Mouse (Mus musculus): Measurements from ENCODE around the gene Ctso. TPM values are rescaled to one million over a fixed set of nuclear protein-coding genes. Genes with fewer than 3 reads are reported as not detected.

Gene Ctso
- 12.2 and 15.7 TPM in 2 replicates for polyA plus RNA-seq (2012; rRNA removed)

GRCm38 (mm10) chr3:81932141-81933101 lies at the start of gene Ctso:
TSS of gene Ctso (plus strand) at chr3:81932601.

GRCm38 (mm10) chr3:81976102-81976501 lies 43.7 kb downstream of the Ctso start, which contains the start of gene Tdo2:
TSS of gene Tdo2 (minus strand) at chr3:81976202.

GRCm38 (mm10) chr3:81981990-81982389 lies 49.6 kb downstream of the Ctso start, which contains the start of gene Asic5:
TSS of gene Asic5 (plus strand) at chr3:81982290.

Other genes with a start within 250 kb of the Ctso start
- gene Tdo2, start 43.6 kb downstream of the Ctso start, polyA plus RNA-seq (2012; rRNA removed): 0.15 and 1.0 TPM in 2 replicates
- gene Asic5, start 49.7 kb downstream of the Ctso start, polyA plus RNA-seq (2012; rRNA removed): 0.59 and 1.1 TPM in 2 replicates
- gene Gucy1b1, start 142.1 kb downstream of the Ctso start, polyA plus RNA-seq (2012; rRNA removed): 6.2 and 6.4 TPM in 2 replicates
- 4.2 and 4.4 TPM in 2 replicates for gene Gucy1a1, start 213.2 kb downstream of the Ctso start, polyA plus RNA-seq (2012; rRNA removed)